Mouse (Mus musculus) monocyte, adult 59 days (primary cell): ENCODE measurements around the gene 2310002L09Rik. TPM values are rescaled to one million over a fixed set of nuclear protein-coding genes. Genes with fewer than 3 reads are reported as not detected.

Experiments used
- total RNA-seq, 2 experiments: library from RNA; stranded (reverse); gene quantifications; one replicate each; pipeline ENCODE4 v1.2.4; 2023

2310002L09Rik gene
- total RNA-seq = not detected

GRCm38 (mm10) chr4:73950375-73950896, at the start of gene 2310002L09Rik:
TSS of gene 2310002L09Rik (minus strand) at chr4:73950846.

GRCm38 (mm10) chr4:73920660-73921059, 30.0 kb downstream of the 2310002L09Rik start, which contains the start of gene Gm11756:
TSS of gene Gm11756 (minus strand) at chr4:73920760.

GRCm38 (mm10) chr4:73905853-73906252, 44.8 kb downstream of the 2310002L09Rik start, which contains the start of gene Gm13871:
TSS of gene Gm13871 (minus strand) at chr4:73905953.

GRCm38 (mm10) chr4:73891012-73891411, 59.6 kb downstream of the 2310002L09Rik start, which contains the start of gene Gm11757:
TSS of gene Gm11757 (minus strand) at chr4:73891112.

Other genes with a start within 250 kb of the 2310002L09Rik start
- gene Rasef, start 159.9 kb downstream of the 2310002L09Rik start, total RNA-seq = not detected
- gene Gm11758, start 74.6 kb downstream of the 2310002L09Rik start, total RNA-seq = not detected
- gene Gm11757, start 59.7 kb downstream of the 2310002L09Rik start, total RNA-seq = not detected
- not detected for gene Gm13871, start 44.9 kb downstream of the 2310002L09Rik start, total RNA-seq
- gene Gm11756, start 30.1 kb downstream of the 2310002L09Rik start, total RNA-seq = not detected
- not detected for gene Frmd3, start 62.6 kb upstream of the 2310002L09Rik start, total RNA-seq